Mouse (Mus musculus): Measurements from ENCODE around the gene Olfr288.

DNA sequence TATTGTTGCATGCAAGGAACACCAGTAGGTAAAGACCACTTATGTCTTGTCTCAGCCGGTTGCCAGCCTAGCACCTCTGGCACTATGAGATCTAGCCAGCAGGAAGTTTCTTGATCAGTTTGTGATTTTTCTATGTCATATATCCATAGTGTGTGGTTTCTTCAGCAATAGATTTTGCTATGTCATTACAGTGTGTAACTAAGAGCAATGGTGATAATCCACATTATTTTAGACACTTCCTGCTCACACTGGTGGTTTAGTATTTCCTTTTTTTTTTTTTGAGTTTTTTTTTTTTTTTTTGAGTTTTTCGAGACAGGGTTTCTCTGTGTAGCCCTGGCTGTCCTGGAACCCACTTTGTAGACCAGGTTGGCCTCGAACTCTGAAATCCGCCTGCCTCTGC, 40.1 kb upstream of the Olfr288 start:
- TF ChIP-seq CTCF (IDR thresholded peaks at IDR 0.05; ENCODE audit: insufficient read depth, low read depth, low read length) (no peak), POLR2A (IDR thresholded peaks at IDR 0.05; ENCODE audit: insufficient read depth, low read depth, low read length) (no peak)
